Mouse (Mus musculus) E14TG2a.4 (cell line): Measurements from ENCODE around the gene Necab3.

Experiments used
- CTCF ChIP-seq: conservative IDR thresholded peaks from 2 replicates; pipeline ENCODE4 v1.5.1; 2014; ENCODE audit warnings: low read length
- NANOG ChIP-seq: IDR thresholded peaks from 2 replicates; pipeline ENCODE4 v1.6.1; 2014; ENCODE audit warnings: borderline replicate concordance, low read length, mixed read lengths

GRCm38 (mm10) chr2:154516944-154517343, 41.7 kb downstream of the Necab3 start:
- TF ChIP-seq CTCF, result no peak
- TF ChIP-seq NANOG, result no peak
